Comparison of ENCODE assay signal across 8 mouse cellular contexts in genomic region chr7:126831539-126831938, GRCm38 (mm10). TPM values are rescaled to one million over a fixed set of nuclear protein-coding genes. Genes with fewer than 3 reads are reported as not detected.
DNase-seq lines count a peak whose midpoint lies in the region; ATAC-seq and TF ChIP-seq lines count a peak whose summit lies in the region.

Gene 4930451I11Rik, minus strand, starts transcription at chr7:126831639.

- TF ChIP-seq POLR2A in thymus, adult 2 months (IDR thresholded peaks at IDR 0.05; ENCODE audit: control insufficient read depth, extremely low read depth, insufficient read depth, low read length, poor library complexity): no peak

- H3K4me2 ChIP-seq in liver, embryonic 12.5 days: peak within 1 kb of the TSS; percentile 65

- no peak for DNase-seq in gastrocnemius, adult 2 months
- no peak for DNase-seq in gastrocnemius, adult 18-20 months (ENCODE audit: low spot score)
- no peak for DNase-seq in thymus, adult 2 months
- no peak for DNase-seq in thymus, postnatal 4 days
- DNase-seq in urinary bladder, postnatal 36 days (ENCODE audit: low spot score in 2 of 2): no peak
- no peak for DNase-seq in adrenal gland, adult 18-20 months (ENCODE audit: low spot score in 2 of 2)
- DNase-seq in c-Kit-positive CD71-positive TER-119-positive erythroid progenitor cells, embryonic 14.5 days (ENCODE audit: low spot score): no peak

- H3K4me3 ChIP-seq in gastrocnemius, adult 2 months: peak within 1 kb of the TSS; percentile 55
- H3K4me3 ChIP-seq in thymus, adult 2 months (ENCODE audit: control insufficient read depth, insufficient read depth, low read length): peak within 1 kb of the TSS; percentile 49
- H3K4me3 ChIP-seq in liver, embryonic 12.5 days: peak within 1 kb of the TSS; percentile 41

- H3K4me1 ChIP-seq in thymus, adult 2 months (replicated peaks; ENCODE audit: control insufficient read depth, insufficient read depth, low read length): peaks cover 5% of the 10 kb centered on the region
- H3K4me1 ChIP-seq in liver, embryonic 12.5 days: peaks cover 6% of the 10 kb centered on the region

- 65% methylated on average over 5 of the region's 5 CpGs for WGBS in thymus, adult 2 months
- WGBS in liver, embryonic 12.5 days (ENCODE audit: insufficient replicate concordance): 47% methylated on average over 5 of the region's 5 CpGs

- no peak for TF ChIP-seq CTCF in gastrocnemius, adult 2 months (IDR thresholded peaks at IDR 0.05)
- no peak for TF ChIP-seq CTCF in thymus, adult 2 months (IDR thresholded peaks at IDR 0.05; ENCODE audit: borderline replicate concordance, control insufficient read depth, extremely low read depth, insufficient read depth, low read length, poor library complexity)

- ATAC-seq in liver, embryonic 12.5 days: no peak

- intact Hi-C loops in gastrocnemius, adult 2 months (cut with DNase I): no loop called here

- H3K27ac ChIP-seq in gastrocnemius, adult 2 months: 0 out of 2 replicates have a peak within 1 kb of the TSS, but pooled peaks have one; percentile 0
- no peak within 1 kb of the TSS for H3K27ac ChIP-seq in thymus, adult 2 months (ENCODE audit: control insufficient read depth, insufficient read depth, low read length)
- no peak within 1 kb of the TSS for H3K27ac ChIP-seq in liver, embryonic 12.5 days

- no peaks in the 10 kb centered on the region for H3K36me3 ChIP-seq in thymus, adult 2 months (ENCODE audit: control insufficient read depth, insufficient read depth, low read length)
- no peaks in the 10 kb centered on the region for H3K36me3 ChIP-seq in liver, embryonic 12.5 days

- no peaks in the 10 kb centered on the region for H3K9me3 ChIP-seq in liver, embryonic 12.5 days (replicated peaks)

- no peaks in the 10 kb centered on the region for H3K27me3 ChIP-seq in thymus, adult 2 months (ENCODE audit: control insufficient read depth, insufficient read depth, low read length)
- peaks cover 47% of the 10 kb centered on the region for H3K27me3 ChIP-seq in liver, embryonic 12.5 days (replicated peaks)

- 0 out of 2 replicates have a peak within 1 kb of the TSS, but pooled peaks have one; percentile 17 for H3K9ac ChIP-seq in liver, embryonic 12.5 days

RNA-seq across cellular contexts. Expression of gene 4930451I11Rik, which starts in this region (rescaled TPM):
- total RNA-seq in gastrocnemius, adult 2 months (2021): not detected
- not detected for total RNA-seq in gastrocnemius, adult 18-20 months (2021)
- polyA plus RNA-seq in thymus, adult 2 months (2012; rRNA removed): not detected in 2 replicates
- not detected in 2 replicates for polyA plus RNA-seq in liver, embryonic 12.5 days (2016; fragmentation: Nextera tagmentation; extraction: Ambion mirVana)
- total RNA-seq in adrenal gland, adult 18-20 months (2021): not detected
